Mouse (Mus musculus) c-Kit-positive CD71-negative TER-119-negative erythroid progenitor cells, embryonic 14.5 days (primary cell): ENCODE data around the gene Slc26a8.

Experiments used
- DNase-seq: peaks from one replicate; pipeline ENCODE4 v3.0.0-alpha.2; 2013; ENCODE audit warnings: low read depth

Slc26a8 gene

DNA sequence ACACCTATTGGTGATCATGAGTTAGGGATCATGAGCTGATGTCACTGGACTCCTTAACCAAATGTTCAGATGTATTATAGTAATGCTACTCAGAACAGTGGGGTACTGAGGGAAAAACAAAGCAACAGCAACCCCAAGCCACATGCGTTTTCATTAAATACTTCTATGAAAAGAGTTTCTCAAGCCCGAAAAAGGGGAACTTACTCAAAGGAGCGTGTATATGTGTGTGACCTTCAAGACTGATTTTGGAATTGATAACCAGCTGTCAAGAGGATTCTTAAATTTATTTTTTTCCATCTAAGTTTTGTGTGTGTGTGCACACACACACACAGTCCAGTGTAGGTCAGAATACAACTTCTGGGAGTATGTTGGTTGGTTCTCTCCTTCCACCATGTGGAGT lies 49.9 kb downstream of the Slc26a8 start:
- no peak for DNase-seq

DNA sequence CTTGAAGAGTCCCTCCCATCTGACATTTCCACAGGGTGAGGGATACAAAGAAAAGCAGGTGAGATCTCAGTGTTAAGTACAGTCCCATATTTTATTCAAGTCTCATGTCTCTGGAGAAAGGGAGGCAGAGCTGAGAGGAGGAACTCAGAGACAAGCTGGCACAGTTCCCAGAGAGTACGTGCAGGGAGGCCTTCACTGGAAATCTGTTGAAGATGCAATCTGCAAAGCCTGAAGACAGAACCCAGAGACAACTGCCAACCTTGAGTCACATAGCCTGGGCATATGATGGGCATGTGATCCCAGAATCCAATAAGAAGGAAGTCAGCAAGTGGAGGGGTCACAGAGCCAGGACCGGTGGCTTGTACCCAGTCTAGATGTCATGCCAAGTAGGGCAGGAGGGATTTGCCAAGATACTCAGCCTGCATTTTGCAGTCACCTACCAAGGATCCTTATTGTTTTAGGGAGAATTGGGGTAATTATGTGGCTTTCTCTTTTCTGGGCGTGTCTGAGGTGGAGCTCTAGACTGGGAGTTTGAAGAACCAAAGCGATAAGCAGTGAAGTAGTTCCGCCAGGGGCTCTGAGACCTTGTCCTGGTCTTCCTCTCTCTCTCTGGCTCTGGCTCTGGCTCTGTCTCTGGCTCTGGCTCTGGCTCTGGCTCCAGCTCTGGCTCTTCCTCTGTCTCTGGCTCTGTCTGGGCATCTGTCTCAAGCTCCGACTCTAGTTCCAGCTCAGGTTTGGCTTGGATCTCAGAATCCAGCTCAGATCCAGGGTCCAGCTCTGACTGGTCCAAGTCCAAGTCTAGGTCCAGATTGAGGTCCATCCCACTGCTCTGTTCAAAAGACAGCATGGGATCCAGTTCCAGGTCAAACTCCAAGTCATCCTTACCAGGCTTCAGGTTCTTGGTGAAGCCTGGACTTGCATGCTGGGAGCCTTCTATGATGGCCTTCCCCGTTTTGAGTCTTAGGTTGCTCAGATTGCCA lies 52.0 kb downstream of the Slc26a8 start:
- DNase-seq: no peak

DNA sequence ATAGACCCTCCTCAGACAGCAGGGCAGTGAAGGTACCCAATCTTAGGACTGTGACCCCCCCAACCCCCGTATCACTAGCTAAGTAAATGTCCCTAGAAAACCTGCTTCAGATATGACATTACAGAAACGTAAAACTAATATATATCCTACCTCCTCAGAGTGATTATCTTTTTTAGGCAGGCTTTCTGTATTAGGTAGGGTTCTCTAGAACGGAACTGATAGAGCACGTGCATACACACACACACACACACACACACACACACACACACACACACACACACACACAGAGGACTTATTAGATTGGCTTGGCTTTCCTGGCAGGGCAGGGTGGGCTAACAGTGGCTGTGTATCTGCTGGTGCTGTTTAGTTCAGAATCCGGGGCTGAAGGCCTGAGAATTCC lies 54.2 kb downstream of the Slc26a8 start:
- no peak for DNase-seq

DNA sequence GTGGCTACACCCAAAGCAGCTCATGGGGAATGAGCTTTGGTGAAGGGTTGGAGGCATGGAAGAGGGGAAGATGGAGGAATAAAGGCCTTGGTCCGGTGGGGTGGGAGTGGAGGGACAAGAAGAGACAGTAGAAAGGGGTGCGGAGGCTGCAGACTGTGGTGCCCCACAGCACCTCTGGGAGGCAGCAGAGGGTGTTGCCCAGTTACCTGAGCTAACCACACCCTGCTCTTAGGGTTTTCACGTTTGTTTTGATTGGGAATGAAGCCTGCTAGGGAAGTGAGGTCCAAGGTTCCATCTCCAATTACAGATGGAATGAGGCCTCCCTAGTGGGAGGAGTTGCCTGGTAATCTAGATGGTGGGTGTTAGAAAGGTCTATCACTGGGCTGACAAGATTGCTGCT lies 60.9 kb downstream of the Slc26a8 start:
- no peak for DNase-seq

DNA sequence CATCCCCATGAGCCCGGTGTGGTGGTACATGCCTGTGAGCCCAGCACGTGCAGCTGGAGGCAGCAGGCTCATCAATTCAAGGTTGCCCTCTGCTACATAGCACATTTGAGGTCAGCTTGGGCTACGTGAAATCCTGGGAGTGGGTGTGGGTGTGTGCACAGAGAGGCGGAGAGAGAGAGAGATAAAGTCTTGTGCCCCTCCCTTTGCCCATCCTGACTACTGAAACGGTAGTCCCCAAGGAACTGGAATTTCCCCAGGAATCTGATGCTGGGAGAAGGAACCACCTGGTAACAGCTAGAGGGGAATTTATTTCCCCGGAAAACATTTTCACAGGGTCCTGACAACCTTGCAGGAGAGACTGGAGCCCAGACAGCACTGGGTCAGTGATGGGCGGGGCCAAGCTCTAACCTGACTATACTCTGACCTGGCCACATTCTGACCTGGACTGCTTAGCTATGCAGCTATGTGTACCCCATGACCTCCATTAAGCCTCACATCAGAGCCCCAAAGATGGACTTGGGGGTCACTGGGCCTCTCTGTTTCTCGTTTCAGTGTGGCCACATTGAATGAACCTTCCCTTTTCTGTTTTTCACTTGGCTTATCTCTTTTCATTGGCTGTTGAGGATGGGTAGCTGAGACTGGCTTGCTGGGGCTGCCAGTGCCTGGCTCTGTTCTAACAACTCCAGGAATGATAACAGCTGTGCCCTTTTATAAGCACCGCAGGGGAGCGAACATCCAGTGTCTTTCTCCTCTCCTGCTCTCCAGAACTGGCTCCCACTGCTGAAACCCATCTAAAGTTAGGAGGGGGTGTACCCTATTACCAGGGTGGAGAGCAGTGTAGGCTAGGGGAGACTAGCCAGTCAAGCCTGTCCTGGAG lies 61.5 kb downstream of the Slc26a8 start:
- no peak for DNase-seq

DNA sequence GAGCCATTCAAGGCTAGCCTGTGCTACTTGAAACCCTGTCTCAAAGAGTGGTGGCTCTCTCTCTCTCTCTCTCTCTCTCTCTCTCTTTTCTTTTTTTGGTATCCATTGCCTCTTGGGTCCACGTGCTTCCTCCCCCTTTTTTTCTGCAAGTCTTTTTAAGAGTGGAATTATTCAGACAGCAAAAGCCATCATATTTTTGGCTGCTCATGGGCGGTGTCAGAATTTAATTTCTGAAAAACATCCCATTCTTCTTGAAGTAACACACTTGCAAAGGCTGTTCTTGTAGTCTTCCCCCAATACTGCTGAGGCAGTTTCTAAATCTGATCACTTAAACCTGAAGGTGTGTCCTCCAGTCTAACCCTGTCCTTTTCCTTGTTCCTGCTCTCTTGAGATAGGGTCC lies 63.1 kb downstream of the Slc26a8 start:
- no peak for DNase-seq

DNA sequence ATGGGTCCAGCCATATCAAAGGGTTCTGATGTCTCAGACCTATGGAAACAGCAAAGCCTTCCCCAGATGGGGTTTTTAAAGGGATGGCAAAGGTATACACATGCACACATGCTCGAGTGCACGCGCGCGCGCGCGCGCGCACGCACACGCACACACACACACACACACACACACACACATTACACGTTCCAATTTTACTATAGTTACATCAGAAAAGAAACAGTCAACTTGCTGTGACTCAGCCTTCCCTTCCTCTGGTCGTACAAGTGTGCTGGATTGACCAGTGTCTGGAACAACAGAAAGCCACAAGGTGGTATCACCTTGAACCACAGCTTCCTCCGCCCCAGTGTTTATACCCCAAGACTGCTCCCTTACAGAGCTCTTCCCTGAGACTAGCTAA lies 64.7 kb downstream of the Slc26a8 start:
- DNase-seq: no peak

DNA sequence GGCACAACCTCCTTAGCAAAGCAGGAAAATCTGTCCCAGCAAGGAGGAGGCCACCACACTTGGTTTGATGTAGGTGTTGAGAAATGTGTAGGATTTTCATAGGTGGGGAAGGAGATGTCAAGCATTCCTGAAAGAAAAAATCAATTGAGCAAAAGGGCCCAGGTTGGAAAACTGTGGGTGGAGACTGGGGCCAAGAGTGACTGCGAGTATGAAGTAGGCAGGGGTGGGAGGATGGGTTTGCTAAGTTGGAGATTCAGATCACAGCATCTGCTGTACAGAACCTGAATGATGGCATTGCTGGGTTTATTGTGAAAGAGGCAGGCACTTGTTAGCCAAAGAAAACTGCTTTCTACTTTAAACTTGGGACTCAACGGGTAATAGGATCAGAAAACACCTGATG lies 65.2 kb downstream of the Slc26a8 start:
- no peak for DNase-seq

DNA sequence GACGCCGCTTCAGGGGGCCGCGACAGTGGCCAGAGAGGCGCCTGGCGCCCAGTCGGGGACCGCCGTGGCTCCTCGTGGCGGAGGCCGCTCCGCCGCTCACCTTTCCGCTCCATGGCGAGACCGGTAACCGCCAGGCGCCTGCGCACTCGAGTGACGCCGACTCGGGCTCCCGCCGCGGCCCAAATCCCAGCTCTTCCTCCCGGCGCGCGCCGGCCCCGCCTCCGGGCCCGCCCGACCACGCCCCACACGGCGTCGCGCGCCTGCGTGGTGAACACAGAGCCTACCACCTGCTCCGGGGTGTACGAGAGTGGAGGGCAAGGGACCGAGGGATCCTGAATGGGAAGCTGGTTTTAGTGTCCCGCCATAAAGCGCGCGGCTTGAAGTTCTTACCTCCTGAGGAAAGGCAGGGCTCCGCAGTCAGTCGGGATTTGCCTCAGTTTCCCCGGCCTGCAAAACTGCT lies 67.7 kb downstream of the Slc26a8 start, which contains the start of gene Srpk1:
TSS of gene Srpk1 (minus strand) at position 410 of the 460 bp plus-strand sequence.
- DNase-seq: peak; percentile 70

DNA sequence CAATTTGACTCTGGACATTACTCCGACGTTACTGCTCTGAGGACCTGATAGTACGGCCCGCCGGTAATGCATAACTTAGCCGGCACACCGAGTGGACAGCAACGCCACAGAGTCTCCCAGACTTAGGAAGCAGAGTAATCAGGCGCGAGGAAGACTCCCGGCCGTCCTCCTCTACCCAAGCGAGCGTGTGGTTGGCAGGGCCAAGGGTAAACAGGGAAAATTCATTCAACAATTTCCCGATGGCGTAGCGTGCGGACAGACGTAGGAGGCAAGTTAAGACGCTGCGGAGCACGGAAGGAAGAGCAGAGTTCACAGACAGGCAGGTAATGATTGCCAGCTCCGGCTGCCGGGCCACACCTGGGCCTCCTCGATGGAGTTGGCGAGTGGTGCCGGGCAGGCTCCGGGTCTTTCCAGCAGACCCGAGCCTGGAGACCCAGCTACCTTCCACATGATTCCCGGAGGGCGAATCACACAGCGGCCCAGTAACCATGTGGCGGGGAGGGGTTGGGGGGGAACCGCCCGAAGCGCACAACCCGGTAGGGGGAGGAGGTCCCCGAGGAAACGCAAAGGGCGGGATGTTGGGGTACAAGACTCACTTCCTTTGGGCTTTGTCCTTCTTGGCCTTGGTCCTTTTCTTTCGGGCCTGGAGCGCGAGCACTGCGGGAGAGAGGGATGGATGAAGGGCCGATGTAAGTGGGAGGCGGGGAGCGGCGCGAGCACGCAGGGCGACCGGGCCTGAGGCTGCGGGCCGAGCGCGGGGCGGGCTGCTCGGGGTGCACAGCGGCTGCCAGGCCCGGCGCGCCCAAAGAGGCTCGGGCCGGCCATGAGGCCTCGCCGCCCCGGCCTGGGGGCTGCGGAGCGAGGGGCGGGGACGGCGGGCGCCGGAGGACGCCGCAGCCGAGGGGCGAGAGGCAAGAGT lies 68.4 kb downstream of the Slc26a8 start:
- peak; percentile 44 for DNase-seq

DNA sequence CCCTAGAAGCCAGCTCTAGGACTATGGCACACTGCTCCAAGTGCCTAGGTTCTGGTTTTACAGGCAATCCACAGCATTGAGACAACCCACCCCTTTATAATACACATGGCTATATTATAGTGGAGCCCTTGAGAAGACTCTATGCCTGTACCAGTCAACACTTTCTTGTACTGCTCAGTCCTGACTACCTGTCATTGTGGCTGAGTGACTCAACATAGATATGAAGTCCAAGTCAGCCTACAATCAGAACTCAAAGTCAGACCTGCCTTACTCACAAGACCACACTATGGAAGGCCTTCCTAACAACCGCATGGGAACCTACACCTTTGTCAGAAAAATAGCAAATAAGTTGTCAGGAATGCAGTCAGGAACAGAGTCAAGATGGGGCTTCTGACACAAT lies 71.3 kb downstream of the Slc26a8 start:
- no peak for DNase-seq

DNA sequence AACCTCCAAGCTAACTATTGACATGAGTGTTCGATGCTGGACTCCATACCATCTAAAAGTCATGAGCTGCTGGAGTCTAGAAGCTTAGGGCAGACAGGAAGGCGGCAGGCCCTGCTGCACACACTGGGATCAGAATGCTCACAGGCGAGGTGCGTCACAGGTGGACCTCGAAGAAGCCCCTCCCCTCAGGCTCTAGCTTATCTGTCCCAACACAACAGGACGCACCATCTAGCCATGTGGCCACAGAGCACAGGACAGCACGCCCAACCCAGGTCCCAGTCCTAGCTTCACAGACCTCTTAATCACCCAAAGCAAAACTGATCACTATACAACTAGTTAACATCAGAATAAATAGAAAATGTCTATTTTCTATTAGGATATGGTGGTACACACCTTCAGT lies 71.9 kb downstream of the Slc26a8 start:
- DNase-seq: no peak

DNA sequence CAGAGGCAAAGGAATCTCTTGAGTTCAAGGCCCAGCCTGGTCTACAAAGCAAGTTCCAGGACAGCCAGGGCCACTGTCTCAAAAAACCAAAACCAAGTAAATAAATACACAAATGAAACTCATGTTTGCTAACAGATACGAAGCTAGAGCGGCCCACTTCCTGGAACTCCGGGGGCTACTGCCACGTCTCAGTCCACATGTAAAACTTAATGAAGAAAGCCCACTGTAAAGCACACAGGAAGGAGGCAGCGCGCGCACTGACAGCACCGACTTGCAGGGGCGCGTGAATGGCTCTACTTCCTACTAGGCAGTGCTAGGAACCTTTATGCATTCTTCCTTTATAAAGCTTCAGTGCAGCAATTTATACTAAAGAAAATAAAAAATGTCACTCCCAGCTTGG lies 72.4 kb downstream of the Slc26a8 start:
- no peak for DNase-seq

DNA sequence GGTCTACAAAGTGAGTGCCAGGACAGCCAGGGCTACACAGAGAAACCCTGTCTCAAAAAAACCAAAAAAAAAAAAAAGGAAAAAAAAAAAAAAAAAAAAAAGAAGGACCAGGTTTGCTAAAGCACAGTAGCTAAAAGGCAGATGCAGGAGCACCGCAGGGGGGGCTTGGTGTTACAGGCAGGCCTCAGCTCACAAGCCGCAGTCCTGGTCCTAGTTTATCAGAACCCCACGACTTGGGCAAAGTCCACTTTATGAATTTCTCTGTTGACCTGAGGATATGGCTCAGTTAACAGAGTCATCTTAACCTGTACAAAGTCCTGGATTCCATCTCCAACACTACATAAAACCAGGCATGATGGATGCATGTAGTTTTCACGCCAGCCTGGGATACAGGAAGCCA lies 74.7 kb downstream of the Slc26a8 start:
- no peak for DNase-seq

DNA sequence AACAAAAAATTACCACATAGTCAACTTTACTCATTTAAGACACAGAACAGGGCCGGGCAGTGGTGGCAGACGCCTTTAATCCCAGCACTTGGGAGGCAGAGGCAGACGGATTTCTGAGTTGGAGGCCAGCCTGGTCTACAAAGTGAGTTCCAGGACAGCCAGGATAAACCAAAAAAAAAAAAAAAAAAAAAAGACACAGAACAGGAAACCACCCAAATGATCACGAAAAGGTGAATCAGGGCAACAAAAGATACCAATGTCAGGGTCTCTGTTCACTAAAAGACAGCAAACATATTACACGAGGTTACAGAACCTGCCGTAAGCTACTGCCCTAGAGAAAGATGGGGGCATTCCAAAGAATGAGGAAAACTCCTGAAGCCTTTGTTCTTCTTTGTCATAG lies 76.9 kb downstream of the Slc26a8 start:
- no peak for DNase-seq

DNA sequence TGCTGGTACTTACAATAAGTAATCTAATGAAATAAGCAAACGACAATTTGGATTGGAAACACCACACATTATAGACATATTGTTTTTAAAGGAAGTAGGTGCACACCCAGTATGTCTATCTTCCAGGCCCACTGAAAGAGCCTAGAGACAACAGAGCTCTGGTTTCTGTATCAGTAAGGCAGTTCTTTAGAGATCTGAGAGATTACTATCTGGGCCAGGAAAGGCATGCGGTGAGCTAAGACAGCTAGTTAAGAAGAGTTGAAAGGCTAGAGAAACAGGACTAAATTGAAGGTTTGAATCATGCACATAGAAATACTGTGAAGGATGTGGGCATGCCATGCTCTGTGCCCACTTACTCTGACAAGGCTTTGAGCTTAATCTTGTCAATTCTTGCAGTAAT lies 77.4 kb downstream of the Slc26a8 start:
- DNase-seq: no peak

DNA sequence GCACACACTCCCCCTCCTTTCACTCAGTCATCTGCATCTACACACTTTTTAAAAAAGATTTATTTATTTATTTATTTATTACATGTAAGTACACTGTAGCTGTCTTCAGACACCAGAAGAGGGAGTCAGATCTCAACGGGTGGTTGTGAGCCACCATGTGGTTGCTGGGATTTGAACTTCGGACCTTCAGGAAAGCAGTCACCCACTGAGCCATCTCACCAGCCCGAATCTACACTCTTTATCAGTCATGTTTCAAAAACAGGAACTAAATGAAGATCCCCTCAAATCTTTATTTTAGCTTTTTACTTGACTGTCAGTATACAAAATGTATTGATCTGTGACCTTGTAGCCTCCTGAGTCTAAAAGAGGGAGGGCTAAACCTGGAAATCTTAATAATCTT lies 80.5 kb downstream of the Slc26a8 start:
- DNase-seq: no peak

DNA sequence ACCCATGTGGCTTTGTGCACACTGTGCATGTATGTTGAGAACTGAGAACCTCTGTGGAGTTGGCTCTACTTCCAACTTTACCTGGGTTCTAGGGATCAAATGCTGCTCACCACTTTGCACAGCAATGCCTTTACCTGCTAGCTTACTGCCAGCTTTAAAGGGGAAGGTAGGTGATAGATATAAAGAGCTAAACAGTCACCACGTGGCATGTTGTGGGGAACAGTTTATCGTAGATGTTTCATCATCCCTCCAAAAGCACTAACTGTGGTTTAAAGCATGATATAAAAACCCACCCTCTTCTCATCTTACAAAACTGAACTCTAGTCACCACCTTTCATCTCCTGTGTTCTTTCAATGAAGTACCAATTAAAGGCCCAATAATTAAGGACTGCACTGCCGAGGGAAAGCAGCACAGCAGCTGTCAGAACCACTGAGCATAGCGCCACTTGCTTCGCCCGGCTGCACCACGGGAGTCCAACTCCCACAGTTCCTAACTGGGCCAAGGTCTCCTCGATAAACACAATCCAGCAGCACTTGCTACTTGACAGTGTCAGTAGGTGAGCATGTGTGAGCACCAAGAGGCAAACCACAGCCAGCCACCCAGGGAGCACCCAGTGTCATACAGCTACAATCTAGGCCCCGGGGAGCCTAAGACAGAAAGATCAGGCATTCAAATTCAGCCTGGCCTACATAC lies 88.3 kb downstream of the Slc26a8 start:
- no peak for DNase-seq

DNA sequence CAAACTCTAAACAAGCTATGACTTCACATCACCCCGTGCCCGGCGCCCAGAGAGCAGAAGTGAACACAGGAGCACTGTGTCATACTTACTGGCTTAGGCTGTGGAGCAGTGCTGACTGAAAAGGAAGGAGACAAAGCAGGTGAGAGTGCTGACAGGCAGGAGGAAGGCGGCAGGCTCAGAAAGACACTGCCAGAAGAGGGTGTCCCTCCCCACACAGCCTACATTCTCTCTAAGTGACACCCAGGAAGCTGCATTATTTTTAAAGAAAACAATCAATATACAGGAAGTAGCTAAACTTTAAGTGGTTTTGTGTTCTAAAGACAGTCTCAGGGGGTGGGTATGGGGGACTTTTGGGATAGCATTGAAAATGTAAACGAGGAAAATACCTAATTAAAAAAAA lies 89.3 kb downstream of the Slc26a8 start:
- no peak for DNase-seq

DNA sequence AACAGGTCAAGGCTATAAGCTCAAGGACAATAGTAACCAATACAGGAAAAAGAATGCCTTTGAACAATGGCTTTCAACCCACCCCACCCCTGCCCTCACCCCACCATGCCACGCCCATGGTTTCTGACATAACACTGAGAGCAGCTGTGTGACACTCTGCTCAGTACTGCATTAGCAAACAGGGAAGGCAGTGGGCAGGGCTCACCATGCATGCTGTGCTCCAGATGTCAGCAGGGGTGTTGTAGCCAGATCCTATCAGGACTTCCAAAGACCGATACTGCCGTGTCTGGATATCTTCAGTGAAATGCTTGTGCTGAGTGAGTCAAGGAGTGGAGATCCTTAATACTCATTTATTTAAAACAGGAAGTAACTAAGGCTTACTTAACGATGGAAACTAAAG lies 96.1 kb downstream of the Slc26a8 start:
- DNase-seq: no peak

DNA sequence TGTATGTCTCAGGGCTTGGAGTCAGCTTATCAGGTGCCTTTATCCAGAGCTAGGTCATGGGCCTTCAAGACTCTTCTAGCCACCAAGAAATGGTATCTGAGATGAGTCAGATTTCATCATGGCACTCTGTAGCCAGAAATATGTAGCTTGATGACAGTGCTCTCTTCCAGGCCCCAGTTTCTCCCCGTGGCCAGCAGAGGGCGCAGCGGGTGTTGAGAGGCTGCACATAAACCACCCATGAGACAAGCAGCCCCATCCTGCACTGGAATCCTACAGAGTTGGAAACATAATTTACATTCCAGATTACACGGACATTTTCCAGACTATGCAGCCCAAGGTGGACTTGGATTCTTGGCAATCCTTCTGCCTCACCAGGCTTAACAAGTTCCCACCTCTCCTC lies 97.0 kb downstream of the Slc26a8 start:
- peak; percentile 68 for DNase-seq
